Mouse (Mus musculus) megakaryocyte, embryonic 14.5 days (primary cell): ENCODE measurements around the gene Fadd.

Experiments used
- FLI1 ChIP-seq: IDR thresholded peaks from 2 replicates; pipeline ENCODE4 v1.6.1; 2012; ENCODE audit warnings: low read length, inconsistent platforms, mixed read lengths
- GATA1 ChIP-seq: IDR thresholded peaks from 3 replicates; pipeline ENCODE4 v1.6.1; 2012; ENCODE audit warnings: mixed read lengths, low read length, inconsistent platforms, borderline replicate concordance

- TF ChIP-seq GATA1, result no peak
- no peak for TF ChIP-seq FLI1
Observed at GRCm38 (mm10) chr7:144607862-144608261, 25.6 kb upstream of the Fadd start.
